Mouse (Mus musculus) embryonic fibroblast, embryonic 13.5 days (primary cell): Measurements from ENCODE around the gene Tcam1.

Source experiments
- CTCF ChIP-seq: IDR thresholded peaks from 2 replicates; pipeline ENCODE4 v1.5.1; 2011; ENCODE audit warnings: mild to moderate bottlenecking, control low read depth, low read length, moderate library complexity, borderline replicate concordance; ENCODE audit not compliant: insufficient read depth
- POLR2A ChIP-seq: IDR thresholded peaks from 2 replicates; pipeline ENCODE4 v1.6.1; 2011; ENCODE audit warnings: low read depth, mild to moderate bottlenecking, control low read depth, low read length, moderate library complexity

- TF ChIP-seq CTCF (no peak), POLR2A (no peak)
Observed at GRCm38 (mm10) chr11:106289369-106289768, 12.9 kb downstream of the Tcam1 start.
